Mouse (Mus musculus) large intestine, adult 2 months (tissue): ENCODE data around the gene Narfl. TPM values are rescaled to one million over a fixed set of nuclear protein-coding genes. Genes with fewer than 3 reads are reported as not detected.

Source experiments
- DNase-seq: peaks from one replicate; pipeline ENCODE4 v3.0.0-alpha.2; 2012; ENCODE audit warnings: low read depth, low spot score
- WGBS: fragments of 180-500 bp; shearing (Covaris S2); methylation state at CpG from one replicate; pipeline ENCODE4 v1.1.7; 2018; 5-methylcytosine and 5-hydroxymethylcytosine counted together
- polyA plus RNA-seq: library from polyadenylated mRNA; depleted of rRNA; stranded (reverse); fragments of >200 nt; gene quantifications from 2 replicates; pipeline ENCODE4 v1.2.3, GENCODE M21; 2012

The Narfl gene
- polyA plus RNA-seq, 1 experiment = 19.6 TPM

DNA sequence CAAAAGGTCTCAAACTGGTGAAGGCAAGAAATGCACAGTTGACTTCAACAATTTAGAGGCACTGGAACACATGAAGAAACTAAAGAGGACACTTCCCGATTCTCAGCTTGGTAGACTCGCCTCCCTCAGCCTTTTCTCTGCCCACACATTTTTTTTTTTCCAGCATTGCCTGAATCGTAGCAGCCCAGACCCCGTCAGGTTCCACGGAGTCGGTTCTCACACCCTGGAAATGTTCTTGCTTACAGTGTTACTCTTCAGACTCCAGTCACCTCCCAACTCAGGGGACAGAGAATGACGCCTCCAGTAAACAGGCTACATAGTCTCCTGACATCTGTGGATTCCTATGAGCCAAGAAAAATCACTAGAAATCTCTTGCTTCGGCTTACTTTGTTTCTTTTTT is 13.4 kb upstream of the Narfl start:
- WGBS = 70% methylated on average over 8 of the region's 8 CpGs
- no peak for DNase-seq

GRCm38 (mm10) chr17:25761561-25761970 is 12.0 kb upstream of the Narfl start:
- WGBS = 48% methylated on average over 4 of the region's 4 CpGs
- DNase-seq = no peak

DNA sequence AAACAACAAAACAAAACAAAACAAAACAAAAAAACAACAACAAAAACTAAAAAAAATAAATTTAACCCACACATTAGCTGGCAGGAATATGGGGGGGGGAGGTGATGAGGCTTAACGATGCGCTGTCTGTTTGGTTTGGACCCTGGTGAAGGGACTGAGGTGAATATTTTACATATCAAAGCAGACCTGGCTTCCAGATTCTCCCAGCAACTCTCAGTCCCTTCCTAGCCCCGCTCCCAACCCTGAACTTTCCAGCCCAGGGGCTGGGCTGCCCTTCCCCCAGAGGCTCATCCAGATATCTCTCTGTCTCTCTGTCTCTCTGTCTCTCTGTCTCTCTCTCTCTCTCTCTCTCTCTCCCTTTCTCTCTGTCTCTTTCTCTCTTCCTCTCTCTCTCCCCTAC is 11.0 kb upstream of the Narfl start:
- 46% methylated on average over 3 of the region's 3 CpGs for WGBS
- no peak for DNase-seq

DNA sequence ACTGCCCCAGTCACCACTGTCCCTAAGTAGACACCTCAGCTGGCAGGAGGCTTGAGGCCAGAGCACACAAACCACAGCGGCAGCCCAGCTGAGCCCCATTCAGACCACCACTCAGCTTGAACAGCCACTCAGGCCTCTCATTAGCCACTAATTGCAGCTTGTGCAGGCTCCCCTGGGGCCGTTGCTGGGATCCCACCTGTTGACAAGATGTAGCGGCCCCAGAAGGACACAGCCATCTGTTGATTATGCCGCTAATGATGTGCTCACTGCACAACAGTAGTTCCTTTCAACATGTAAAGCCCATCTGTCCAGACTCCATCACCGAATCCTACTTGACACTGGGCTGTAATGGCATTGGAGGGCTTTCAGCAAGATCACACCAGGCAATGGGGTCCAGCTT is 7.7 kb upstream of the Narfl start:
- no peak for DNase-seq
- WGBS = 69% methylated on average over 5 of the region's 5 CpGs

- no peak for DNase-seq
- 51% methylated on average over 9 of the region's 9 CpGs for WGBS
These were observed 4.2 kb upstream of the Narfl start for GRCm38 (mm10) chr17:25769331-25769730.

DNA sequence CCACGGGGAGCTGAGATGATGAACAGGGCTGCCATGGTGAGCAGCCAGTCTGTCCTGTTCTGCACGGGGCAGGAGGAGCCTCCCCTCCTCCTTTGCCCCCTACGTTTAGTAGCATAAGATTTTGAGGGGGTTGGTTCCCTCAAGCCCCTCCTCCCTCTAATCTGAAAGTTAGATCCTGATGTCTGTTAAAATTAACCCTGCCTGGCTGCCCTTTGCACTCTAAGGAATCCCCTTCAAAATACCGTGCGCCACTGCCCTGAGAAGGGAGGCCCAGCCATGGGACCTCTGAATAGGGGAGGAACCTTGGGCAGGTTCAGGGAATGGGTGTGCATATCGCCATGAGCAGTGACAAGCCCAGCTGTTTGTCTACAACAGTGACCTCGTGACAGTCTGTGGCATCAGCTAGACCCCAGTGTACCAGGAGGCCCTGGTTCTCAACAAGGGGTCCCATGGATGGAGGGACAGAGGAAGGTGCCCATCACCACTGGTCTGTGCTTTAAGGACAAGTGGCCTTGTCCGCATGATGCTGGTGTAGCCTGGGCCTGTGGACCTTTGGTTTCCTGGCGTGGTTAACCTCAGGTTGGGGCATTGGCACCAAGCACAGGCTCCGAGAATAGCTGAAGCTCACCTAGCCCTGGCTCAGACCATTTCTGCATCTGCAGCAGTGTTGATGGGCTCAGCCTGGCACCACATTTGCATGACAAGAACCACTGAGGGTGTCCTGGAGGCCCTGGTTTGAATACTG is 1.9 kb downstream of the Narfl start:
- WGBS = 74% methylated on average over 10 of the region's 10 CpGs

DNA sequence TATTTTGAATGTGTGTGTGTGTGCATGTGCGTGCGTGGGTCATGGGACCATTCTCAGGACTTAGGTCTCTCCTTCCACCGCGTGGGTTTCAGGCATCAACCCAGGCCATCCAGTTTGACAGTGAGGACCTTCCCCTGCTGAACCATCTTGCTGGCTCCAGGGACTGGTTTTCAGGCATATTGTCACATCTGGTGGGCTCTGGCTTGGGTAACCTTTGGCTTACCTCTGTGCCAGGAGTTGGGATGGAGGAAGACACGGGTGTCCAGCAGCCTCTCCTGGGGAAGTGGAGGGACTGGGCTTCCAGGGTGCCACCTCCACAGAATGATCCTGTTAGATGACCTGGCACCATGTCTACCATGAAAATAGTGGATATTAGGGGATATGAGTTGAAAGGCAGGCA is 4.4 kb downstream of the Narfl start:
- DNase-seq = no peak
- 94% methylated on average over 5 of the region's 5 CpGs for WGBS

More for the DNA sequence above, 1.9 kb downstream of the Narfl start:
- no peak for DNase-seq

GRCm38 (mm10) chr17:25781339-25781738 is 7.8 kb downstream of the Narfl start:
- no peak for DNase-seq
- 75% methylated on average over 6 of the region's 6 CpGs for WGBS

- DNase-seq = no peak
- 58% methylated on average over 7 of the region's 7 CpGs for WGBS
These were observed 9.5 kb downstream of the Narfl start for GRCm38 (mm10) chr17:25783086-25783485.

GRCm38 (mm10) chr17:25783861-25784574 is 10.4 kb downstream of the Narfl start:
- WGBS = 74% methylated on average over 15 of the region's 15 CpGs
- no peak for DNase-seq

DNA sequence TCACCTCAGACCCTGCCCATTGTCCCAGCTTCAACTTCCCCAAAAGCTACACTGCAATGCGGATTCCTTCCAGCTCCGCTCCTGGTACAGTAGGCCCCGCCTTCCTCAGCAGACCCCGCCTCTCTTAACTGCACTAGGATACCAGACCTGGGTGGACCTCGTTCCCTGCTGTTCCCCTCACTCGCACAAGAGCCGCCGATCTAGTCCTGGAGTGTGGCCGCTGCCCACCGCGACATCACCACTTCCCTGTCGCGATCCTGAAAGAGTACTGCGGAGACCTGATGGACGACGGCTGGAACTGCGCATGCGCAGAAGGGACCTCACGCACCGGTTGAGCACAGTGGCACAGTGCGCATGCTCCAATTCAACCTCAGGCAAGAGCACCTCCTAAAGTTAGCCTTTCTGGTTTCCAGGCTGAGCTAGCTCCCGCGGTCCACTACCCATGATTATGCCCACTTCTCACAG is 11.7 kb downstream of the Narfl start, which contains the start of gene Haghl:
Gene Haghl, minus strand, starts transcription at position 393 of the 465 bp plus-strand sequence.
- peak; percentile 87 for DNase-seq
- WGBS = under 1% methylated on average over 23 of the region's 23 CpGs

- 73% methylated on average over 3 of the region's 3 CpGs for WGBS
- no peak for DNase-seq
These were observed 12.7 kb downstream of the Narfl start, which contains the start of gene Ccdc78 for GRCm38 (mm10) chr17:25786280-25786679. Gene Ccdc78 (plus strand): TSS chr17:25786580.

- 91% methylated on average over 9 of the region's 9 CpGs for WGBS
- no peak for DNase-seq
These were observed 13.4 kb downstream of the Narfl start for GRCm38 (mm10) chr17:25786781-25787504.

GRCm38 (mm10) chr17:25791320-25791842 is 17.8 kb downstream of the Narfl start:
- no peak for DNase-seq
- WGBS = 20% methylated on average over 19 of the region's 19 CpGs

GRCm38 (mm10) chr17:25791843-25792527 is 18.4 kb downstream of the Narfl start:
- peak; percentile 39 for DNase-seq
- WGBS = under 1% methylated on average over 45 of the region's 45 CpGs

- WGBS = under 1% methylated on average over 14 of the region's 14 CpGs
- no peak for DNase-seq
These were observed 19.0 kb downstream of the Narfl start, which contains the start of gene Fam173a for GRCm38 (mm10) chr17:25792615-25793014. Gene Fam173a (minus strand): TSS chr17:25792901.

GRCm38 (mm10) chr17:25794197-25794596 is 20.6 kb downstream of the Narfl start:
- no peak for DNase-seq
- 75% methylated on average over 13 of the region's 13 CpGs for WGBS

- no peak for DNase-seq
- 92% methylated on average over 17 of the region's 17 CpGs for WGBS
These were observed 21.4 kb downstream of the Narfl start for GRCm38 (mm10) chr17:25794998-25795397.

DNA sequence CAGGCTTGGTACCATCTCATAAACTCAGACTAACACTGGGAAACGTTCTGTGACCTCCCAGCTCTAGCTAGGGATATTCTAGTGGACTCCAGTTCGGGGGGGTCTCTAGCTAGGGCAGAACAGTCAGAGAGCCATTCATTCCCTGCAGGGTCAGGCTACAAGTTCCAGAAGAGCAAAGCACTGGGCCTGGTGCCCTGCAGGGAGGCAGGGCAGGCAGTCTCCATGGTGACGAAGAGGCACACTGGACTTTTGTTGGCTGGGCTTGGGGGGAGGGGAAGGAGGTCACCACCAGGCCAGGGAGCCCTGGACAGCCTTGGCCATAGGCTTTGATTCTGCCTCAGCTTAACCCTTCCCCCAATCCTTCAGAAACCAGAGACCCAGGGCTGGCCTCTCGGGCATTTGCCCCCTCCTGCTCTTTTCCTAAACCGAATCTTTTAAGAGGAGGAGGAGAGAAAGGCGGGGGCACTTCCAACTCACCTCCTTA is 22.1 kb downstream of the Narfl start, which contains the start of gene AC134908.4:
Gene AC134908.4, minus strand, starts transcription at position 51 of the 484 bp plus-strand sequence.
- no peak for DNase-seq
- WGBS = 73% methylated on average over 6 of the region's 6 CpGs
